Comparison of ENCODE assay signal across 23 mouse cellular contexts in genomic region chr11:64937226-64937625, GRCm38 (mm10). TPM values are rescaled to one million over a fixed set of nuclear protein-coding genes. Genes with fewer than 3 reads are reported as not detected.
A peak's percentile ranks its signal among the peaks of the same experiment; 100 is the strongest.
DNase-seq lines count a peak whose midpoint lies in the region; ATAC-seq lines count a peak whose summit lies in the region.
"Had no signal": no experiment of that assay in that cellular context is flagged by ENCODE, and none has a peak within 500 bp of the region (broad histone marks: within the 10 kb centered on the region; RNA-seq: fewer than 3 reads in every experiment).

No protein-coding gene starts in this region.

- no peak overlapping the region for H3K27ac ChIP-seq in embryonic facial prominence, embryonic 11.5 days (replicated peaks; ENCODE audit: low read depth, low read length)
- H3K27ac ChIP-seq in embryonic facial prominence, embryonic 10.5 days (replicated peaks) = no peak overlapping the region
- no peak overlapping the region for H3K27ac ChIP-seq in embryonic facial prominence, embryonic 14.5 days (replicated peaks; ENCODE audit: low read depth, low read length)
- H3K27ac ChIP-seq: embryonic facial prominence, embryonic 13.5 days; forebrain, embryonic 13.5 days; forebrain, embryonic 15.5 days had no signal

- DNase-seq in embryonic facial prominence, embryonic 11.5 days (ENCODE audit: low spot score) = peak; percentile 9
- DNase-seq in embryonic facial prominence, embryonic 10.5 days (ENCODE audit: low spot score) = no peak
- DNase-seq in Muller cell, postnatal 12 days (ENCODE audit: inconsistent ontology term) = peak; percentile 66
- peak; percentile 72 for DNase-seq in embryonic facial prominence, embryonic 14.5 days (ENCODE audit: low spot score)
- no peak for DNase-seq in left cerebral cortex, postnatal 14 days (ENCODE audit: low spot score in 2 of 2)
- DNase-seq: adrenal gland, adult 8-10 months; adrenal gland, postnatal 14 days; adrenal gland, postnatal 36 days; B cell, adult 2 months; cerebellum, adult 11-12 months; cerebellum, adult 2 months; cerebellum, adult 9-10 months; cerebellum, postnatal 10 days; cerebellum, postnatal 25 days; embryo, embryonic 11 days; forebrain, postnatal 0 days had no signal

- intact Hi-C loops in left cerebral cortex, postnatal 14 days (cut with DNase I) = no loop called here

- H3K4me3 ChIP-seq in embryonic facial prominence, embryonic 11.5 days (ENCODE audit: low read depth, low read length) = no peak overlapping the region
- H3K4me3 ChIP-seq in embryonic facial prominence, embryonic 10.5 days = no peak overlapping the region
- H3K4me3 ChIP-seq in embryonic facial prominence, embryonic 14.5 days (ENCODE audit: low read depth, low read length) = no peak overlapping the region
- H3K4me3 ChIP-seq: embryonic facial prominence, embryonic 13.5 days; forebrain, embryonic 13.5 days; forebrain, embryonic 15.5 days had no signal

- ATAC-seq in embryonic facial prominence, embryonic 11.5 days (replicated peaks; ENCODE audit: insufficient number of reproducible peaks, low FRiP score, low TSS enrichment, low read depth) = no peak
- no peak for ATAC-seq in embryonic facial prominence, embryonic 14.5 days (ENCODE audit: low read depth)
- ATAC-seq: activated CD4-positive, CD25-positive, alpha-beta regulatory T cell, adult 4 months; CD4-positive, CD25-positive, alpha-beta regulatory T cell, adult 4 months; forebrain, embryonic 13.5 days; forebrain, embryonic 15.5 days; forebrain, postnatal 0 days had no signal

- H3K36me3 ChIP-seq in embryonic facial prominence, embryonic 11.5 days (replicated peaks; ENCODE audit: control insufficient read depth, insufficient read depth, low read depth, low read length) = no peaks in the 10 kb centered on the region
- H3K36me3 ChIP-seq in embryonic facial prominence, embryonic 10.5 days (replicated peaks) = no peaks in the 10 kb centered on the region
- H3K36me3 ChIP-seq in embryonic facial prominence, embryonic 14.5 days (ENCODE audit: control insufficient read depth, insufficient read depth, low read length) = no peaks in the 10 kb centered on the region
- H3K36me3 ChIP-seq: embryonic facial prominence, embryonic 13.5 days; forebrain, embryonic 15.5 days; G1E had no signal

- no peak overlapping the region for H3K9ac ChIP-seq in embryonic facial prominence, embryonic 11.5 days (replicated peaks; ENCODE audit: low read length)
- no peak overlapping the region for H3K9ac ChIP-seq in embryonic facial prominence, embryonic 14.5 days (ENCODE audit: low read depth, low read length)
- H3K9ac ChIP-seq: embryonic facial prominence, embryonic 13.5 days; forebrain, embryonic 13.5 days; forebrain, embryonic 15.5 days; forebrain, postnatal 0 days had no signal

- no peaks in the 10 kb centered on the region for H3K4me1 ChIP-seq in embryonic facial prominence, embryonic 11.5 days (ENCODE audit: control insufficient read depth, insufficient read depth, low read length)
- peaks cover 10% of the 10 kb centered on the region; the same call in 1 of the 2 replicates for H3K4me1 ChIP-seq in embryonic facial prominence, embryonic 10.5 days
- no peaks in the 10 kb centered on the region for H3K4me1 ChIP-seq in embryonic facial prominence, embryonic 14.5 days (ENCODE audit: control insufficient read depth, insufficient read depth, low read length)
- H3K4me1 ChIP-seq: forebrain, embryonic 13.5 days; forebrain, embryonic 15.5 days had no signal

- no peak overlapping the region for H3K4me2 ChIP-seq in embryonic facial prominence, embryonic 11.5 days (ENCODE audit: low read depth, low read length)
- no peak overlapping the region for H3K4me2 ChIP-seq in embryonic facial prominence, embryonic 14.5 days (ENCODE audit: low read depth, low read length)
- H3K4me2 ChIP-seq: embryonic facial prominence, embryonic 13.5 days; forebrain, embryonic 13.5 days; forebrain, embryonic 15.5 days had no signal

- no peaks in the 10 kb centered on the region for H3K27me3 ChIP-seq in embryonic facial prominence, embryonic 11.5 days (ENCODE audit: control insufficient read depth, insufficient read depth, low read length)
- H3K27me3 ChIP-seq in embryonic facial prominence, embryonic 10.5 days (replicated peaks; ENCODE audit: low read depth, poor library complexity, severe bottlenecking) = no peaks in the 10 kb centered on the region
- H3K27me3 ChIP-seq in embryonic facial prominence, embryonic 14.5 days (replicated peaks; ENCODE audit: control insufficient read depth, insufficient read depth, low read length) = no peaks in the 10 kb centered on the region
- H3K27me3 ChIP-seq: CH12.LX; embryonic facial prominence, embryonic 13.5 days; forebrain, embryonic 13.5 days; forebrain, embryonic 15.5 days had no signal

- H3K9me3 ChIP-seq in embryonic facial prominence, embryonic 11.5 days (replicated peaks; ENCODE audit: control insufficient read depth, low read length) = no peaks in the 10 kb centered on the region
- no peaks in the 10 kb centered on the region for H3K9me3 ChIP-seq in embryonic facial prominence, embryonic 10.5 days
- H3K9me3 ChIP-seq in embryonic facial prominence, embryonic 14.5 days (ENCODE audit: control insufficient read depth, low read length) = no peaks in the 10 kb centered on the region
- H3K9me3 ChIP-seq: embryonic facial prominence, embryonic 13.5 days; forebrain, embryonic 13.5 days; forebrain, embryonic 15.5 days; G1E had no signal

- WGBS in embryonic facial prominence, embryonic 11.5 days = 70% methylated on average over 2 of the region's 2 CpGs
- 82% methylated on average over 2 of the region's 2 CpGs for WGBS in embryonic facial prominence, embryonic 10.5 days
- 39% methylated on average over 2 of the region's 2 CpGs for WGBS in embryonic facial prominence, embryonic 14.5 days

RNA-seq across cellular contexts. Expression of gene Elac2, which starts 41.6 kb away (rescaled TPM):
- 33.4 and 33.9 TPM in 2 replicates for polyA plus RNA-seq in embryonic facial prominence, embryonic 11.5 days (2014; fragmentation: Nextera tagmentation; extraction: Ambion mirVana)
- 37.2 and 41.1 TPM in 2 replicates for polyA plus RNA-seq in embryonic facial prominence, embryonic 10.5 days (2016; fragmentation: Nextera tagmentation; extraction: Ambion mirVana)
- 23.9 and 25.8 TPM in 2 replicates for polyA plus RNA-seq in embryonic facial prominence, embryonic 14.5 days (2014; fragmentation: Nextera tagmentation; extraction: Ambion mirVana)
- 10 to 100 TPM; 27.0 to 27.7 TPM for total RNA-seq in left cerebral cortex, postnatal 14 days (2021)

Comparison
In these comparisons a context has a peak if more than half of its experiments do, and no peak if none do; other contexts are left out.
1. DNase-seq: peak in embryonic facial prominence, embryonic 11.5 days (single experiment), Muller cell, postnatal 12 days (single experiment) and embryonic facial prominence, embryonic 14.5 days (single experiment); none in embryonic facial prominence, embryonic 10.5 days (single experiment) and left cerebral cortex, postnatal 14 days (0 of 2).